Mouse (Mus musculus): Measurements from ENCODE around the gene Samd5. TPM values are rescaled to one million over a fixed set of nuclear protein-coding genes. Genes with fewer than 3 reads are reported as not detected.

Samd5 gene
- total RNA-seq, 2 experiments from 2014 or later: 9.2 to 11.0 TPM

- intact Hi-C loops (cut with DNase I): no loop called here
- TF ChIP-seq CTCF (IDR thresholded peaks at IDR 0.05): no peak
- H3K4me3 ChIP-seq: no peak overlapping the region
- H3K27ac ChIP-seq: no peak overlapping the region
- no peak for DNase-seq (ENCODE audit: extremely low spot score in 1 of 2, low spot score in 2 of 2)
Observed at GRCm38 (mm10) chr10:9648464-9648863, 26.5 kb downstream of the Samd5 start.

- no peak for DNase-seq (ENCODE audit: extremely low spot score in 1 of 2, low spot score in 2 of 2)
- no peak for TF ChIP-seq CTCF (IDR thresholded peaks at IDR 0.05)
- no peak overlapping the region for H3K4me3 ChIP-seq
- no peak overlapping the region for H3K27ac ChIP-seq
- intact Hi-C loops (cut with DNase I): no loop called here
Observed at GRCm38 (mm10) chr10:9647741-9648140, 27.3 kb downstream of the Samd5 start.

- DNase-seq (ENCODE audit: extremely low spot score in 1 of 2, low spot score in 2 of 2): no peak
- no peak overlapping the region for H3K27ac ChIP-seq
- intact Hi-C loops (cut with DNase I): no loop called here
- no peak for TF ChIP-seq CTCF (IDR thresholded peaks at IDR 0.05)
- H3K4me3 ChIP-seq: no peak overlapping the region
Observed at GRCm38 (mm10) chr10:9646391-9646790, 28.6 kb downstream of the Samd5 start.

GRCm38 (mm10) chr10:9643531-9643930, 31.5 kb downstream of the Samd5 start:
- DNase-seq (ENCODE audit: extremely low spot score in 1 of 2, low spot score in 2 of 2): no peak
- intact Hi-C loops (cut with DNase I): no loop called here
- Histone ChIP-seq H3K4me3 (no peak overlapping the region), H3K27ac (no peak overlapping the region)
- no peak for TF ChIP-seq CTCF (IDR thresholded peaks at IDR 0.05)

DNA sequence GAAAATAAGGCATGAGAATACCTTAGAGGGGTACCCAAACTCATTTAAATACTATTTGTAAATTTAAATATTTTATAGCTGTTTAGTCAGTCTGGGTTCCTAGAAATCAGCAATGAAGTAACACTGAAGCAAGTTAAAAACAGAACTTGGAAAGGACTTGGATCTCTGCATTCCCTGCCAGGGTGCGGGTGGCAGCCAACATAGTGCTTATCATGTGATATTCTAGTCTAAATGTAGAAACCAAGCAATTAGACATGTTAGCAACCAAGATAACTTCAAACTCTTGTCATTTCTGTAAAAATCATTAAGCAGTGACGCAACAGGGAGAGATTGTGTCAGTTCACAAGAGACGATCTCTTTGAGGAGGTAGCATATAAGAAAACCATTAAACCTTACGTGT, 32.9 kb downstream of the Samd5 start:
- intact Hi-C loops (cut with DNase I): no loop called here
- no peak overlapping the region for H3K4me3 ChIP-seq
- TF ChIP-seq CTCF (IDR thresholded peaks at IDR 0.05): no peak
- peak; percentile 24 to 25 for DNase-seq (ENCODE audit: extremely low spot score in 1 of 2, low spot score in 2 of 2)
- peak overlapping the region; percentile 24; the same call in 1 of the 2 replicates for H3K27ac ChIP-seq

- no peak for DNase-seq (ENCODE audit: extremely low spot score in 1 of 2, low spot score in 2 of 2)
- H3K4me3 ChIP-seq: no peak overlapping the region
- TF ChIP-seq CTCF (IDR thresholded peaks at IDR 0.05): no peak
- H3K27ac ChIP-seq: no peak overlapping the region
- intact Hi-C loops (cut with DNase I): no loop called here
Observed at GRCm38 (mm10) chr10:9640678-9641077, 34.3 kb downstream of the Samd5 start.

DNA sequence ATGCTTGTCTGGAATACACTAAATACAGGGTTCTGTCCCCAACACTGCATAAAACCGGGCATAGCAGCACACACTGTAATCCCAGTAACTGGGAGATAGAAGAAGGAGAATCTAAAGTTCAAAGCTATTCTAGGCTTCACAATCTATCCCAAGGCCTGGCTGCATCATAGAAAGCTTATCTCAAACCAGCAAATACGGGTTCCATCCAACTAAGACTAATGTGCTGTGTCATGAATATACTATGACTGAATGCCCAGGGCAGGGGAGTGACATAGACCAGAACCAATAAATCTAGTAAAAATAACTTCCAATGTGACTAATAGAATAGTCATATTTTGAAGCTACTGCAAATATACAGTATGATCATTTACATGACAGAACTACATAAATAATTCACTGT, 35.0 kb downstream of the Samd5 start:
- H3K27ac ChIP-seq: no peak overlapping the region
- H3K4me3 ChIP-seq: no peak overlapping the region
- intact Hi-C loops (cut with DNase I): no loop called here
- TF ChIP-seq CTCF (IDR thresholded peaks at IDR 0.05): no peak
- no peak for DNase-seq (ENCODE audit: extremely low spot score in 1 of 2, low spot score in 2 of 2)

DNA sequence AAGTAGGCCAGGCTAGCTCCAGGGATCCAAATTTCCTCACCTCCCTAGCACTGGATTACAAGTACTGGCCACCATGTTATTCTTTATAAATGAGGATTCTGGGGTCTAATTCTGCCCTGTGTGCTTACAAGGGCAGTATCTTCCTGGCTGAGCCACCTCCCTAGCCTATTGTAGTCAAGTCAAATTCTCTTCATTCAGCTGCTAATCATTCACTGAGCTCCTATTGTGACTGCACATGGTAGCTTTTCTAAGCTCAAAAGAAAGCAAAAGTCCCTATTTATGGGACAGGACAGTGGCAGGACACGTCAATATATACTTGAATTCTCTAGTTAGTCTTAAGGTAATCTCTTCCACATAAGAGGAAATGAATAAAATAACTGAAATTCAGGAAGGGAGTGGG, 49.7 kb downstream of the Samd5 start:
- intact Hi-C loops (cut with DNase I): no loop called here
- no peak for TF ChIP-seq CTCF (IDR thresholded peaks at IDR 0.05)
- Histone ChIP-seq H3K27ac (no peak overlapping the region), H3K4me3 (no peak overlapping the region)
- no peak for DNase-seq (ENCODE audit: extremely low spot score in 1 of 2, low spot score in 2 of 2)

DNA sequence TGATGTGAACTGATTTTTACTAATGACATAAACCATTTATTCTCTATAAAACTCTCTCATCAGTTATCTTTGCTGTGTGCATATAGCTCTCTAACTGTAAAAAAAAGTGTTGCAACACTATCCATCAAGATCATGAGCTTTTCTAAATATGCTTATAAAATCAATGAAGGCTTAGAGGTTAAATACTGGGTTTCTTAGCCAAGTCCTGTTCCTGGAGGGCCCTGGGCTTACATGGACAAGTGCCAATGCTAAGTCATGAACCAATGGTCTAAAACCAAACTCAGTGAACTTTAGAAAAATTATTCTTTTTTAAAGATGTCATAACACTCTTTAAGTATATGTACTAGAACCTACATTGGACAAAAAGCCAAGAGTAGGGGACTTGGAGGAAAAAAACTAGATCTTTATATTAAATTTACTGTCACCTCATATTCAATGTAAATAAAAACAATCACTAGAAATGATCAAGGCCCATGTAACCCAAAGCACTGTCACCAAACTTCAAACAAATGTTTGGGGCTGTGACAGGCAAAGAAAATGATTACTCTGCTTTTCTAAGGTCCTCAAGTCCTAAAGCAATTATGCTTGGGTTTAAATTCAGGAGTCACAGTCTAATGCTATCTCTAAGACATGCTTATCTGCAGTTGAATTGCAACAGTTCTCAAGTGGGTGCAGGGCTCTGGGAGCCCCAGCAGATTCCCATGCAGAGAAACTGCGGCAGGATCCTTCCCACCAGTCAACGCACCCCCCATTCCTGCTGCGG, 52.9 kb downstream of the Samd5 start:
- intact Hi-C loops (cut with DNase I): no loop called here
- DNase-seq (ENCODE audit: extremely low spot score in 1 of 2, low spot score in 2 of 2): no peak
- no peak for TF ChIP-seq CTCF (IDR thresholded peaks at IDR 0.05)

GRCm38 (mm10) chr10:9621055-9621454, 54.0 kb downstream of the Samd5 start:
- intact Hi-C loops (cut with DNase I): no loop called here
- Histone ChIP-seq H3K4me3 (no peak overlapping the region), H3K27ac (no peak overlapping the region)
- no peak for DNase-seq (ENCODE audit: extremely low spot score in 1 of 2, low spot score in 2 of 2)
- TF ChIP-seq CTCF (IDR thresholded peaks at IDR 0.05): no peak

More for the DNA sequence above, 52.9 kb downstream of the Samd5 start:
- H3K27ac ChIP-seq: no peak overlapping the region
- no peak overlapping the region for H3K4me3 ChIP-seq

GRCm38 (mm10) chr10:9615009-9615408, 60.0 kb downstream of the Samd5 start:
- DNase-seq (ENCODE audit: extremely low spot score in 1 of 2, low spot score in 2 of 2): no peak
- intact Hi-C loops (cut with DNase I): no loop called here
- TF ChIP-seq CTCF (IDR thresholded peaks at IDR 0.05): no peak
- Histone ChIP-seq H3K27ac (no peak overlapping the region), H3K4me3 (no peak overlapping the region)

GRCm38 (mm10) chr10:9608854-9609253, 66.2 kb downstream of the Samd5 start:
- no peak for TF ChIP-seq CTCF (IDR thresholded peaks at IDR 0.05)
- DNase-seq (ENCODE audit: extremely low spot score in 1 of 2, low spot score in 2 of 2): no peak
- intact Hi-C loops (cut with DNase I): no loop called here
- H3K4me3 ChIP-seq: no peak overlapping the region
- no peak overlapping the region for H3K27ac ChIP-seq

- TF ChIP-seq CTCF (IDR thresholded peaks at IDR 0.05): no peak
- intact Hi-C loops (cut with DNase I): no loop called here
- H3K27ac ChIP-seq: no peak overlapping the region
Observed at GRCm38 (mm10) chr10:9607155-9607554, 67.9 kb downstream of the Samd5 start.

More at GRCm38 (mm10) chr10:9607155-9607554, 67.9 kb downstream of the Samd5 start:
- H3K4me3 ChIP-seq: no peak overlapping the region
- DNase-seq (ENCODE audit: extremely low spot score in 1 of 2, low spot score in 2 of 2): no peak
